Mouse (Mus musculus): ENCODE data around the gene Gm28047.

The Gm28047 gene

DNA sequence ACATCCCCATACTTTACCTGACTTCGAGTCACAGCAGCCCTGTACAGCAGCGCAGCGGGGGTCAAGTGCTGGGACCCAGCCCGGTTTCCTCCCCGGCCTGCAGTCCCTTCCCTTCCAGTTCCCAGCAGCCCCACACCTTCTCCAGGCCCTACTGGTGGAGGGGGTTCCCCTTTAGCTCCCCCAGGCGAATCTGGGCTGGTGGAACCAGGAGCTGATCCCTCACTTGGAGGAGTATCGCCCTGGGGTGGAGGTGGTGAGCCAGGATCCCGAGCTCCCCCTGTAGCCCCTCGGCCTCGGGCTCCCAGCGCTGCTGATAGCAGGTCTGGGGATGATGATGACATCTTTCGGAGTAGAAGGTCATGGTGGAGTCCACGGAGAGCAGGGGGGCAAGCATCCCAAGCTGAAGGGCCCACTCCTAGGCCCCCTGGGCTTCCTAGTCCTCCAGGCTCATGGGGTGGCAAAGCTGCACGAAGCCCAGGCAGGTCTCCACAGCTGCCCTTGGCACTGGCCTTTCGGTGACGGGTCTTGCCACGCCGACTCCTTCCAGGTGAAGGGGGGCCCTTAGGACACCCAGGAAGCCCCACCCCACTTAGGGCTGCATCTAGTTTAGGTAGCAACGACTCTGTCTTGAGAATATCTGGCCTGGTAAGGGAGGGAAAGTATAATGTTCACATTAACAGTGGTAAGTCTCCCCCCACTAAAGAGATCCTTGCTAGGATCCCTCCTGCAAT is 123.6 kb downstream of the Gm28047 start:
- no peak for DNase-seq (ENCODE audit: extremely low read depth, low read depth, low spot score)

DNA sequence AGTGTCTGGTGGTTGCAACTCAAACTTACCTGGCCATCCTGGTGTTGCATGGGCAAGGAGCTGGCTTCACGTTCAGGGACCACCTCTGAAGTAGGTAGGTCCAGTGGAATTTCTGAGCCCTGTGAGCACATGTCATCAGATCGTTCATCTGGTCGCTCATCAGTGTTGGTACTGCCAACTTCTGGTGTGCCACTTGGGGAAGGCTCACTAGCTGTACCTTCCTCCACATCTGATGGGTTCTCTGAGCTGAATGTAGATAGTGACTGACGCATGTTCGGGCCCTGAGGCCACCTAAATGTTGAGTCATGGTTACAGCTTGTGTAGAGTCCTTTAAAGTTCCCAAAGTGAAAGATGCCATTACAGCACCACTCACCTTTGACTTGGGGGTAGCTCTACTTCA is 124.4 kb downstream of the Gm28047 start:
- no peak for DNase-seq (ENCODE audit: extremely low read depth, low read depth, low spot score)

DNA sequence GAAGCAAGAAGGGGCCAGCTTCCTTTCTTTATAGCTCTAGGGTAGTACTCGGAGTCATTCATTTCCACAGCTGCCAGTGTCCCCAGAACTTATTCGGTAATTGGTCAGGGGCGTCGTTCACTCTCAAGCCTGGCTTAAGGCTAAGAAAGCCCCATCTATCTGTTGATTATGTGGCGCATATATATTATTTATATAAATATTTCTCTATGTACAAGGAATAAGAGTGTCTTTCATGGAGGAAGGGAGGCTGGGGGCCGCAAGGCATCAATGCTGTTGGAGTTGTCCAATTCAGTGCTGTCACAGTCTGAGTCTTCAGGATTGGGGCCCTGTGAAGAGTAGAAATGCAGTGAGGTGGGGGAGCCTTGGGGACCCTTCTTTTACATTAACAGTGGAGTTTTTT is 125.0 kb downstream of the Gm28047 start:
- no peak for DNase-seq (ENCODE audit: extremely low read depth, low read depth, low spot score)

- DNase-seq (ENCODE audit: extremely low read depth, low read depth, low spot score) = no peak
Measured at GRCm38 (mm10) chr15:102499370-102499769, 125.5 kb downstream of the Gm28047 start.

DNA sequence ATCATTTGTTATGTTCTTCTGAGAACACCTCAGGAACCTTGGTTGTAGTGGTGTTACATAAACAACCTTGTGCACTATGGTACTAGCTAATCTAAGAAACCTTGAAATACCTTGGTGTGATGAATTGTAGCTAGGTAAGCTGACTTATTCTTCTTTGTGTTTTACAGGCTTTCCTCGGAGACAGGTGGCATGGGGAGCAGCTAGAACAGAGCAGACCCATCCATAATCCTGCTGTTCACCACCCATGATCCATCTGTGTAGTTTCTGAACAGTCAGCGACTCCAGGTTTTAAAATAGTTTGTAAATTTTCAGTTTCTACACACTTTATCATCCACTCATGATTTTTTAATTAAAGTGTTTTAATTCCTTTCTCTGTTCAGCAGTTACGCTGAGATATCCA is 126.5 kb downstream of the Gm28047 start:
- no peak for DNase-seq (ENCODE audit: extremely low read depth, low read depth, low spot score)

GRCm38 (mm10) chr15:102487664-102488063 is 137.2 kb downstream of the Gm28047 start:
- no peak for DNase-seq (ENCODE audit: extremely low read depth, low read depth, low spot score)

- no peak for DNase-seq (ENCODE audit: extremely low read depth, low read depth, low spot score)
Measured at GRCm38 (mm10) chr15:102485853-102486252, 139.0 kb downstream of the Gm28047 start.

DNA sequence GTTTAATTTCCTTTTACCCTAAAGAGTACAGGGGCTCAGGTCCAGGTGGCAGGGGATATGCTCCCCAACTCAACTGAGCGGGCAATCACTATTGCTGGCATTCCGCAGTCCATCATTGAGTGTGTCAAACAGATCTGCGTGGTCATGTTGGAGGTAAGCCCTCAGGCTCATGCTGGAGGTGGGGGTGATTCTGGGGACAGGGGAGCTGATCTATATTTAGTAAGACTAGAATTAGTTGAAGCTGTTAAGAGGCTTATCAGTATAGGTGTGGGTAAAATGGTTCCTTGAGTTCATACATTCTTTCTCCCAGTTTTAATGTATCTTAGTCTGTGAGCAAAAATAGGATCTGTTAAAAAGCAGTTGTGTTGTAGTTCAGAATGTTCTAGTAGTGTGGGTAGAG is 141.7 kb downstream of the Gm28047 start:
- DNase-seq (ENCODE audit: extremely low read depth, low read depth, low spot score) = no peak

GRCm38 (mm10) chr15:102474520-102474919 is 150.3 kb downstream of the Gm28047 start:
- no peak for DNase-seq (ENCODE audit: extremely low read depth, low read depth, low spot score)
